Mouse (Mus musculus) heart, embryonic 10.5 days (tissue): ENCODE measurements around the gene Olfr866. TPM values are rescaled to one million over a fixed set of nuclear protein-coding genes. Genes with fewer than 3 reads are reported as not detected.

Experiments
- DNase-seq: peaks from one replicate; pipeline ENCODE4 v3.0.0-alpha.2; 2017; ENCODE audit warnings: low spot score
- H3K27ac ChIP-seq: fragments of 300-500 bp; sonication (generic); 2 replicates; pipeline ENCODE4 v1.5.1; 2016; ENCODE audit warnings: mild to moderate bottlenecking
- H3K27me3 ChIP-seq: fragments of 300-500 bp; sonication (generic); 2 replicates; pipeline ENCODE4 v1.6.1; 2016; ENCODE audit warnings: mild to moderate bottlenecking; ENCODE audit not compliant: poor library complexity, insufficient read depth, severe bottlenecking
- H3K36me3 ChIP-seq: fragments of 300-500 bp; sonication (generic); 2 replicates; pipeline ENCODE4 v1.6.1; 2016; ENCODE audit warnings: mild to moderate bottlenecking, moderate library complexity
- H3K4me1 ChIP-seq: fragments of 300-500 bp; sonication (generic); 2 replicates; pipeline ENCODE4 v1.6.1; 2016; ENCODE audit warnings: mild to moderate bottlenecking
- H3K4me3 ChIP-seq: fragments of 300-500 bp; sonication (generic); 2 replicates; pipeline ENCODE4 v1.5.1; 2016; ENCODE audit warnings: mild to moderate bottlenecking, moderate library complexity
- H3K9me3 ChIP-seq: fragments of 300-500 bp; sonication (generic); 2 replicates; pipeline ENCODE4 v1.6.1; 2016; ENCODE audit warnings: mild to moderate bottlenecking, moderate library complexity
- WGBS: fragments of 180-500 bp; shearing (Covaris S2); methylation state at CpG from one replicate; pipeline ENCODE4 v1.1.7; 2016; 5-methylcytosine and 5-hydroxymethylcytosine counted together
- microRNA-seq: library from miRNA; unstranded; fragments of <30 nt; microRNA quantifications from one replicate; pipeline ENCODE4, GENCODE M21; 2017
- polyA plus RNA-seq: library from polyadenylated mRNA; unstranded; fragments of >200 nt; fragmentation: Nextera tagmentation; extraction: Ambion mirVana; gene quantifications from 2 replicates; pipeline ENCODE4 v1.2.1, GENCODE M21; 2016

The Olfr866 gene
- polyA plus RNA-seq = not detected in 2 replicates

DNA sequence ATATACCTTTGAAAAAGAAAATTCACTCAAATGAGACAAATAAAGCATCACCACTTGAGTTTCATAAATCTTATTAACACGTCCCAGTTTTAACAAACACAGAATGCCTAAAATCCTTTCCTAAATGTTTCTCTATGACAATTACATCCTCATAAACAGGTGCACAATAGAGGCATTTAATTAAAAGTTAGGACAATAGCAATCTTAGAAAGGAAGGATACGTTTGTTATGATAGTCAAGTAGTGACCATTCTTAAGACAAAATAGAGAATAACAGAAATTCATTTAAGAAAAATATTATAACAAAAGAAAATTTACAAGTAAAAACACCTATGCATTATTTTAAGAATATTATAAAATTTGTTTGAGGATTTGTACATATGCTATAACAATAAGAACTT is at the start of gene Olfr866:
TSS of gene Olfr866 (minus strand) at position 101 of the 400 bp plus-strand sequence.
- Histone ChIP-seq H3K4me1 (no peaks in the 10 kb centered on the region), H3K36me3 (no peaks in the 10 kb centered on the region), H3K4me3 (no peak within 1 kb of the TSS), H3K9me3 (no peaks in the 10 kb centered on the region), H3K27me3 (no peaks in the 10 kb centered on the region), H3K27ac (no peak within 1 kb of the TSS)
- DNase-seq = no peak
- WGBS = 73% methylated on average over 2 of the region's 2 CpGs

DNA sequence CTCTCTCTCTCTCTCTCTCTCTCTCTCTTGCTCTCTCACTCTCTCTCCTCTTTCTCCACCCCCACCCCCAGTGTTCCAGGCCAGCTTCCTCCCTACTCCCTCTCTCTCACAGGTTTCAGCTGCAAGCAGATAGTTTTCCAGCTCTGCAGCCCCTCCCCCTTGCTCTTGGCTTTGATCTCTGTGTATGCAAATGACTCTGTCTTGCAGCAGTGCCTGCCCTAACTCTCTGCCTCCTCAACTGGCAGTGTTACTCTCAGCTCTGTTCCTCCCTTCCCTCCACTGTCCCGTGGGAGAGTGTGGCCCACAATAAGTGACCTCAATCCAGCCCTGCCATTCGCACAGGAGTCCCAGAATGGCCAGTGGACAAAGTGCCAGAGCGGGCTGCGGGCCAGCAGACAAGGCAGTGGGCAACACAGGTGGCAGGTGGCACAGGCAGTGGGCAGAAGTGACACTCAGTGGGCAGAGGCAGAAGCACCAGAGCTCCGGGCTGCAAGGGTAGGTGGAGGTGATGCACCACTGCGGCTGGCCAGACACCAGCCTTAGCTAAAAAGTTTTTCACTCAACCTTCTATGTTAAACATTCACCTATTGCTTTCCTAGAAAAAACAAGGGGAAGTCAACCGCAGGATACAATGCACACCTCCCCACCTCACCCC is 45.8 kb upstream of the Olfr866 start:
- H3K4me3 ChIP-seq = no peak overlapping the region
- 59% methylated on average over 7 of the region's 7 CpGs for WGBS
- H3K27ac ChIP-seq = no peak overlapping the region
- H3K4me1 ChIP-seq = no peaks in the 10 kb centered on the region
- DNase-seq = no peak
- H3K9me3 ChIP-seq = peaks cover 25% of the 10 kb centered on the region
- no peaks in the 10 kb centered on the region for H3K27me3 ChIP-seq
- H3K36me3 ChIP-seq = no peaks in the 10 kb centered on the region

DNA sequence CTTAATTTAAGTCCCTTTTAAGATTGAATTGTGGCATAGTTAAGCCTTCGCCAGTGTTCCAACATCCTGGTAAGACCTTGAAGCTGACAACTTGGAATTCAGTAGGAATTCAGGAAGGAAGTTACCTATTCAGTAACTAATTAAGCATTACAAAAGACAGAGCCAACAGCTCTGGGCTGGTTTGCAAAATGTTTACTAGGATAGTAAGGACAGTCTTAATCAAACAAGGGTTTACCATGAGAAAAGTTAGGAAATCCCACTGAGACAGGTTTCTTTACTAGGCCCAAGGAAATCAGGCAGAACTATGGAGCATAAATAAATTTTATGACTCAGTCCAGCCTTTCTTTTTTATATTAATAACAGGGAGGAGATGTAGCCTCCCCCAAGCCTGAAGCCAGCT is 43.5 kb upstream of the Olfr866 start:
- no peak overlapping the region for H3K4me3 ChIP-seq
- no peaks in the 10 kb centered on the region for H3K36me3 ChIP-seq
- no peak for DNase-seq
- H3K9me3 ChIP-seq = peaks cover 25% of the 10 kb centered on the region
- no peak overlapping the region for H3K27ac ChIP-seq
- no peaks in the 10 kb centered on the region for H3K27me3 ChIP-seq
- 80% methylated on average over 1 of the region's 1 CpGs for whole genome bisulfite sequencing
- no peaks in the 10 kb centered on the region for H3K4me1 ChIP-seq

DNA sequence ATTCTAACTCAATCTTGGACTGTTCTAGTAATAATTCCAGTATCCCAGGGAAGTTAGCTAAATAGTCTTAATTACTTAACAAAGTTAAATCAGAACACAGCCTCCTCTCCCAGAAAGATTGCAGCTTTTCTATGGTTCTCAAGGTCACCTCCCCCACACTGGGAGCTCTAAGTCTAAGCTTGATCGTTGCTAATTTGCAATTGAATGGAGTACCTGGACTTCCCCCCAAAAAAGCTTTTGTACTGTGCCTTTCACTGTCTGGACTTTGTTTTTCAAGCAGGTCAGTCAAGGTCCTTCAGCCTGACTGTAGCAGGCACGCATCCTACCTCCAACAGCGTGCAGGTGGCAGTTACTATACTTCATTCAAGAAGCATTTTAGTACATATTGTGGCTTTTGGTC is 42.4 kb upstream of the Olfr866 start:
- Histone ChIP-seq H3K4me3 (no peak overlapping the region), H3K4me1 (no peaks in the 10 kb centered on the region), H3K9me3 (peaks cover 21% of the 10 kb centered on the region; the same call in 1 of the 2 replicates), H3K36me3 (no peaks in the 10 kb centered on the region), H3K27ac (no peak overlapping the region), H3K27me3 (no peaks in the 10 kb centered on the region)
- 78% methylated on average over 3 of the region's 3 CpGs for WGBS
- no peak for DNase-seq

DNA sequence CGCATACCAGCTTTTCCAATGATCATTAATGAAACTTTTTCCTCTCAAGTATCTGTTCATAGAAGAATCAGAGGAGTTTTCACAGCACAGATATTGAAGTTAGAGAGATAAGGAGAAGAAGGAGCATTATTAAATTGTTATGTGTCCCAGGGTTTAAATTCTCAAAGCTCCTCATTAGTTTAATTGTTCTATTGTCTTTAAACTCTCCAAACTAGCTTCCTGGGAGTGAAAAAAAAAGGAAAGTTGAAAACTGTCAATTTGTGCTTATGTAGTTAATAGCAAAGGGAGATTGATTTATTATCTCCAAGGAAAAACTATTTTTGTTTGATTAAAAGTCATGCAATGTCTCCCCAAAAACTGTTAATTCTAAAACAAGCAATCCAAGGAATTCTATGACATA is 29.6 kb upstream of the Olfr866 start, which contains the start of gene Olfr867:
TSS of gene Olfr867 (minus strand) at position 101 of the 400 bp plus-strand sequence.
- DNase-seq = no peak
- H3K36me3 ChIP-seq = no peaks in the 10 kb centered on the region
- H3K4me1 ChIP-seq = no peaks in the 10 kb centered on the region
- H3K9me3 ChIP-seq = peaks cover 3% of the 10 kb centered on the region; the same call in 1 of the 2 replicates
- 78% methylated on average over 1 of the region's 1 CpGs for WGBS
- H3K4me3 ChIP-seq = no peak within 1 kb of the TSS
- no peaks in the 10 kb centered on the region for H3K27me3 ChIP-seq
- H3K27ac ChIP-seq = no peak within 1 kb of the TSS

DNA sequence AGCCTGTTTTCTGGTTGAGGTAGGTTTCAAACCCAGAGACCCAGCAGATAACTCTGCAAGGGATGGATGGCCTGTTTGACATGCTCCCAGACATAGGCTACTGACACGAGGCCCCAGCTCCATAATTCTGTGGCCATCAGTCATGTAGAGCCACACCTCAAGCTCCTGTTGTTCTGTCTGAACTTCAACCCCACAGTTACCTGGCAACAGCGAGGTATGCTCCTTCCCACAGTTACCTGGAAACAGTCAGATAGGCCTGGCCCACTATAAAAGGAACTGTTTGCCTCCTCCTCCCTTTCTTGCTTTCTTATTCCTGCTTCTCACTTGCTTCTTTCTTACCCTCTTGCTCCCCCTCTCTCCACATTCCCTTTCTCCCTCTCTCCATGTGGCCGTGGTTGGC is 20.1 kb upstream of the Olfr866 start:
- Histone ChIP-seq H3K27me3 (no peaks in the 10 kb centered on the region), H3K27ac (no peak overlapping the region), H3K4me1 (no peaks in the 10 kb centered on the region), H3K4me3 (no peak overlapping the region), H3K9me3 (peaks cover 12% of the 10 kb centered on the region; the same call in 1 of the 2 replicates), H3K36me3 (no peaks in the 10 kb centered on the region)
- DNase-seq = no peak
- 63% methylated on average over 3 of the region's 3 CpGs for whole genome bisulfite sequencing

Small RNA genes lying within 50 kb of the gene (microRNA-seq; reads per million reads assigned to microRNA genes)
- gene Gm26231 (not detected), gene Gm44395 (not detected)

Other genes starting within 250 kb of the Olfr866 start
- not detected in 2 replicates for gene Olfr58, start 247.8 kb downstream of the Olfr866 start, polyA plus RNA-seq
- gene Olfr859, start 223.1 kb downstream of the Olfr866 start, polyA plus RNA-seq = not detected in 2 replicates
- gene Olfr860, start 178.3 kb downstream of the Olfr866 start, polyA plus RNA-seq = not detected in 2 replicates
- not detected in 2 replicates for gene Olfr862, start 140.0 kb downstream of the Olfr866 start, polyA plus RNA-seq
- 0.09 and 0.11 TPM in 2 replicates for gene Olfr77, start 111.2 kb downstream of the Olfr866 start, polyA plus RNA-seq
- gene Olfr867, start 29.5 kb upstream of the Olfr866 start, polyA plus RNA-seq = not detected in 2 replicates
- not detected in 2 replicates for gene Olfr868, start 70.6 kb upstream of the Olfr866 start, polyA plus RNA-seq
- not detected in 2 replicates for gene Olfr869, start 101.0 kb upstream of the Olfr866 start, polyA plus RNA-seq
- gene Olfr870, start 146.0 kb upstream of the Olfr866 start, polyA plus RNA-seq = not detected in 2 replicates
- gene Olfr871, start 184.2 kb upstream of the Olfr866 start, polyA plus RNA-seq = not detected in 2 replicates
- gene Olfr872, start 209.1 kb upstream of the Olfr866 start, polyA plus RNA-seq = not detected in 2 replicates